Mouse (Mus musculus): Measurements from ENCODE around the gene Fam227a. TPM values are rescaled to one million over a fixed set of nuclear protein-coding genes. Genes with fewer than 3 reads are reported as not detected.

Fam227a gene
- total and polyA plus RNA-seq, 2 experiments from 2014 or later, result 2.1 to 8.4 TPM

- H3K9ac ChIP-seq (replicated peaks; ENCODE audit: low read length), result no peak overlapping the region
- no peak for ATAC-seq
- H3K4me1 ChIP-seq (ENCODE audit: insufficient read depth, low read length), result 0 out of 2 replicates have a peak, but pooled peaks cover 4% of the 10 kb centered on the region
- no peak for TF ChIP-seq CTCF (IDR thresholded peaks at IDR 0.05; ENCODE audit: low read depth)
- H3K4me3 ChIP-seq (ENCODE audit: low read length), result no peak overlapping the region
- H3K9me3 ChIP-seq (ENCODE audit: low read length), result no peaks in the 10 kb centered on the region
- no peaks in the 10 kb centered on the region for H3K27me3 ChIP-seq (ENCODE audit: insufficient read depth, low read length)
- H3K27ac ChIP-seq, result no peak overlapping the region
- no peak for DNase-seq (ENCODE audit: low spot score)
- H3K36me3 ChIP-seq (ENCODE audit: insufficient read depth, low read length), result no peaks in the 10 kb centered on the region
- H3K4me2 ChIP-seq (ENCODE audit: low read depth, low read length), result no peak overlapping the region
- 90% methylated on average over 12 of the region's 12 CpGs for WGBS
These were observed 52.6 kb downstream of the Fam227a start for GRCm38 (mm10) chr15:79606161-79606560.

- ATAC-seq, result peak; percentile 49; the same call in 1 of the 2 replicates
- peak; percentile 57 for DNase-seq (ENCODE audit: low spot score)
These were observed 53.6 kb downstream of the Fam227a start, which contains the start of gene Dmc1 for GRCm38 (mm10) chr15:79604990-79605665. TSS of gene Dmc1 (minus strand) at chr15:79605109.

GRCm38 (mm10) chr15:79600176-79600575 lies 58.6 kb downstream of the Fam227a start:
- Histone ChIP-seq H3K27me3 (ENCODE audit: insufficient read depth, low read length) (no peaks in the 10 kb centered on the region), H3K9ac (replicated peaks; ENCODE audit: low read length) (no peak overlapping the region), H3K9me3 (ENCODE audit: low read length) (no peaks in the 10 kb centered on the region), H3K4me3 (ENCODE audit: low read length) (no peak overlapping the region), H3K27ac (no peak overlapping the region), H3K36me3 (ENCODE audit: insufficient read depth, low read length) (no peaks in the 10 kb centered on the region), H3K4me1 (ENCODE audit: insufficient read depth, low read length) (0 out of 2 replicates have a peak, but pooled peaks cover 4% of the 10 kb centered on the region), H3K4me2 (ENCODE audit: low read depth, low read length) (no peak overlapping the region)
- no peak for ATAC-seq
- no peak for DNase-seq (ENCODE audit: low spot score)
- TF ChIP-seq CTCF (IDR thresholded peaks at IDR 0.05; ENCODE audit: low read depth), result no peak
- WGBS, result 82% methylated on average over 2 of the region's 2 CpGs

More at GRCm38 (mm10) chr15:79604990-79605665, 53.6 kb downstream of the Fam227a start, which contains the start of gene Dmc1:
- peak within 1 kb of the TSS; percentile 37 for H3K9ac ChIP-seq (replicated peaks; ENCODE audit: low read length)
- no peaks in the 10 kb centered on the region for H3K9me3 ChIP-seq (ENCODE audit: low read length)
- H3K4me1 ChIP-seq (ENCODE audit: insufficient read depth, low read length), result 0 out of 2 replicates have a peak, but pooled peaks cover 4% of the 10 kb centered on the region
- no peaks in the 10 kb centered on the region for H3K36me3 ChIP-seq (ENCODE audit: insufficient read depth, low read length)
- 9% methylated on average over 36 of the region's 37 CpGs for WGBS
- no peaks in the 10 kb centered on the region for H3K27me3 ChIP-seq (ENCODE audit: insufficient read depth, low read length)
- H3K4me2 ChIP-seq (ENCODE audit: low read depth, low read length), result peak within 1 kb of the TSS; percentile 51
- TF ChIP-seq CTCF (IDR thresholded peaks at IDR 0.05; ENCODE audit: low read depth), result no peak
- H3K4me3 ChIP-seq (ENCODE audit: low read length), result peak within 1 kb of the TSS; percentile 30
- no peak within 1 kb of the TSS for H3K27ac ChIP-seq

GRCm38 (mm10) chr15:79598715-79599114 lies 60.0 kb downstream of the Fam227a start:
- WGBS, result 92% methylated on average over 1 of the region's 1 CpGs
- no peak for DNase-seq (ENCODE audit: low spot score)
- Histone ChIP-seq H3K4me3 (ENCODE audit: low read length) (no peak overlapping the region), H3K27me3 (ENCODE audit: insufficient read depth, low read length) (no peaks in the 10 kb centered on the region), H3K9ac (replicated peaks; ENCODE audit: low read length) (no peak overlapping the region), H3K4me1 (ENCODE audit: insufficient read depth, low read length) (no peaks in the 10 kb centered on the region), H3K27ac (no peak overlapping the region), H3K4me2 (ENCODE audit: low read depth, low read length) (no peak overlapping the region), H3K9me3 (ENCODE audit: low read length) (no peaks in the 10 kb centered on the region), H3K36me3 (ENCODE audit: insufficient read depth, low read length) (no peaks in the 10 kb centered on the region)
- ATAC-seq, result no peak
- TF ChIP-seq CTCF (IDR thresholded peaks at IDR 0.05; ENCODE audit: low read depth), result no peak

GRCm38 (mm10) chr15:79581581-79581980 lies 77.2 kb downstream of the Fam227a start:
- ATAC-seq (no peak), DNase-seq (ENCODE audit: low spot score) (no peak)
- H3K9me3 ChIP-seq (ENCODE audit: low read length), result no peaks in the 10 kb centered on the region
- no peak overlapping the region for H3K4me3 ChIP-seq (ENCODE audit: low read length)
- H3K4me1 ChIP-seq (ENCODE audit: insufficient read depth, low read length), result no peaks in the 10 kb centered on the region
- 61% methylated on average over 1 of the region's 1 CpGs for WGBS
- no peak overlapping the region for H3K9ac ChIP-seq (replicated peaks; ENCODE audit: low read length)
- no peaks in the 10 kb centered on the region for H3K36me3 ChIP-seq (ENCODE audit: insufficient read depth, low read length)
- H3K27ac ChIP-seq, result no peak overlapping the region
- no peak for TF ChIP-seq CTCF (IDR thresholded peaks at IDR 0.05; ENCODE audit: low read depth)
- no peak overlapping the region for H3K4me2 ChIP-seq (ENCODE audit: low read depth, low read length)
- no peaks in the 10 kb centered on the region for H3K27me3 ChIP-seq (ENCODE audit: insufficient read depth, low read length)

GRCm38 (mm10) chr15:79577671-79578426 lies 80.9 kb downstream of the Fam227a start:
- TF ChIP-seq CTCF (IDR thresholded peaks at IDR 0.05; ENCODE audit: low read depth), result no peak
- Histone ChIP-seq H3K4me1 (ENCODE audit: insufficient read depth, low read length) (no peaks in the 10 kb centered on the region), H3K4me3 (ENCODE audit: low read length) (no peak overlapping the region), H3K4me2 (ENCODE audit: low read depth, low read length) (no peak overlapping the region), H3K27ac (no peak overlapping the region), H3K27me3 (ENCODE audit: insufficient read depth, low read length) (no peaks in the 10 kb centered on the region), H3K36me3 (ENCODE audit: insufficient read depth, low read length) (no peaks in the 10 kb centered on the region), H3K9me3 (ENCODE audit: low read length) (no peaks in the 10 kb centered on the region), H3K9ac (replicated peaks; ENCODE audit: low read length) (no peak overlapping the region)
- ATAC-seq, result no peak
- DNase-seq (ENCODE audit: low spot score), result no peak
- WGBS, result 69% methylated on average over 6 of the region's 6 CpGs
